Mouse (Mus musculus) stomach, embryonic 15.5 days (tissue): Measurements from ENCODE around the gene Hesx1. TPM values are rescaled to one million over a fixed set of nuclear protein-coding genes. Genes with fewer than 3 reads are reported as not detected.

Experiments used
- ATAC-seq: fragments of 200-750 bp; cut with Nextera tagmentation; 2 replicates; pipeline ENCODE4 v1.8.0; 2017; ENCODE audit warnings: low read depth, moderate number of reproducible peaks, moderate TSS enrichment; ENCODE audit not compliant: insufficient read depth, low FRiP score
- H3K27ac ChIP-seq: fragments of 300-500 bp; sonication (generic); 2 replicates; pipeline ENCODE4 v1.5.1; 2015; ENCODE audit warnings: mild to moderate bottlenecking, inconsistent platforms
- H3K27me3 ChIP-seq: fragments of 300-500 bp; sonication (generic); replicated peaks from 2 replicates; pipeline ENCODE4 v1.6.1; 2015; ENCODE audit warnings: inconsistent platforms
- H3K36me3 ChIP-seq: fragments of 300-500 bp; sonication (generic); 2 replicates; pipeline ENCODE4 v1.6.1; 2015; ENCODE audit warnings: inconsistent platforms
- H3K4me1 ChIP-seq: fragments of 300-500 bp; sonication (generic); 2 replicates; pipeline ENCODE4 v1.6.1; 2015; ENCODE audit warnings: inconsistent platforms
- H3K4me2 ChIP-seq: fragments of 300-500 bp; sonication (generic); 2 replicates; pipeline ENCODE4 v1.6.1; 2015; ENCODE audit warnings: mild to moderate bottlenecking, inconsistent platforms
- H3K4me3 ChIP-seq: fragments of 300-500 bp; sonication (generic); replicated peaks from 2 replicates; pipeline ENCODE4 v1.5.1; 2015; ENCODE audit warnings: inconsistent platforms
- H3K9ac ChIP-seq: fragments of 300-500 bp; sonication (generic); 2 replicates; pipeline ENCODE4 v1.6.1; 2015; ENCODE audit warnings: inconsistent platforms
- H3K9me3 ChIP-seq: fragments of 300-500 bp; sonication (generic); 2 replicates; pipeline ENCODE4 v1.6.1; 2016; ENCODE audit warnings: inconsistent platforms
- WGBS: fragments of 180-500 bp; shearing (Covaris S2); methylation state at CpG from one replicate; pipeline ENCODE4 v1.1.7; 2015; 5-methylcytosine and 5-hydroxymethylcytosine counted together
- polyA plus RNA-seq: library from polyadenylated mRNA; unstranded; fragments of >200 nt; fragmentation: Nextera tagmentation; extraction: Ambion mirVana; gene quantifications from 2 replicates; pipeline ENCODE4 v1.2.1, GENCODE M21; 2015

The Hesx1 gene
- polyA plus RNA-seq, 1 experiment from 2014 or later = 0.90 TPM

GRCm38 (mm10) chr14:26981021-26981420 is 13.2 kb upstream of the Hesx1 start:
- H3K9ac ChIP-seq = no peak overlapping the region
- H3K4me3 ChIP-seq = no peak overlapping the region
- H3K27me3 ChIP-seq = no peaks in the 10 kb centered on the region
- no peaks in the 10 kb centered on the region for H3K36me3 ChIP-seq
- WGBS = 97% methylated on average over 8 of the region's 8 CpGs
- no peak for ATAC-seq
- H3K27ac ChIP-seq = no peak overlapping the region
- H3K9me3 ChIP-seq = no peaks in the 10 kb centered on the region
- no peaks in the 10 kb centered on the region for H3K4me1 ChIP-seq
- no peak overlapping the region for H3K4me2 ChIP-seq

GRCm38 (mm10) chr14:26981494-26982149 is 12.6 kb upstream of the Hesx1 start:
- Histone ChIP-seq H3K4me3 (no peak overlapping the region), H3K4me2 (no peak overlapping the region), H3K9me3 (no peaks in the 10 kb centered on the region), H3K27me3 (no peaks in the 10 kb centered on the region), H3K4me1 (no peaks in the 10 kb centered on the region), H3K36me3 (no peaks in the 10 kb centered on the region), H3K27ac (no peak overlapping the region), H3K9ac (no peak overlapping the region)
- WGBS = 58% methylated on average over 5 of the region's 5 CpGs
- ATAC-seq = no peak

- H3K27ac ChIP-seq = no peak overlapping the region
- H3K36me3 ChIP-seq = no peaks in the 10 kb centered on the region
- WGBS = 68% methylated on average over 5 of the region's 5 CpGs
- ATAC-seq = no peak
- no peak overlapping the region for H3K4me3 ChIP-seq
- no peak overlapping the region for H3K4me2 ChIP-seq
- no peaks in the 10 kb centered on the region for H3K4me1 ChIP-seq
- no peak overlapping the region for H3K9ac ChIP-seq
- H3K9me3 ChIP-seq = no peaks in the 10 kb centered on the region
- H3K27me3 ChIP-seq = no peaks in the 10 kb centered on the region
These were observed 12.1 kb upstream of the Hesx1 start for GRCm38 (mm10) chr14:26982150-26982530.

- no peaks in the 10 kb centered on the region for H3K4me1 ChIP-seq
- 68% methylated on average over 2 of the region's 2 CpGs for WGBS
- H3K4me3 ChIP-seq = no peak overlapping the region
- H3K36me3 ChIP-seq = no peaks in the 10 kb centered on the region
- H3K9me3 ChIP-seq = no peaks in the 10 kb centered on the region
- H3K9ac ChIP-seq = no peak overlapping the region
- no peak overlapping the region for H3K27ac ChIP-seq
- H3K27me3 ChIP-seq = no peaks in the 10 kb centered on the region
- no peak for ATAC-seq
- no peak overlapping the region for H3K4me2 ChIP-seq
These were observed 5.5 kb upstream of the Hesx1 start for GRCm38 (mm10) chr14:26988694-26989093.

- no peak for ATAC-seq
- Histone ChIP-seq H3K27me3 (no peaks in the 10 kb centered on the region), H3K9me3 (no peaks in the 10 kb centered on the region), H3K36me3 (no peaks in the 10 kb centered on the region), H3K4me1 (peaks cover 4% of the 10 kb centered on the region; the same call in 1 of the 2 replicates), H3K4me3 (no peak overlapping the region), H3K4me2 (no peak overlapping the region), H3K9ac (no peak overlapping the region), H3K27ac (no peak overlapping the region)
- 74% methylated on average over 18 of the region's 18 CpGs for WGBS
These were observed 2.6 kb upstream of the Hesx1 start for GRCm38 (mm10) chr14:26991622-26992021.

GRCm38 (mm10) chr14:26993427-26993826 is 789 bp upstream of the Hesx1 start:
- 49% methylated on average over 3 of the region's 3 CpGs for WGBS
- H3K36me3 ChIP-seq = no peaks in the 10 kb centered on the region
- no peak overlapping the region for H3K27ac ChIP-seq
- no peak overlapping the region for H3K9ac ChIP-seq
- no peaks in the 10 kb centered on the region for H3K27me3 ChIP-seq
- H3K4me2 ChIP-seq = no peak overlapping the region
- H3K4me3 ChIP-seq = no peak overlapping the region
- no peak for ATAC-seq
- peaks cover 4% of the 10 kb centered on the region; the same call in 1 of the 2 replicates for H3K4me1 ChIP-seq
- no peaks in the 10 kb centered on the region for H3K9me3 ChIP-seq

GRCm38 (mm10) chr14:26996257-26996656 is 2.0 kb downstream of the Hesx1 start:
- Histone ChIP-seq H3K9me3 (no peaks in the 10 kb centered on the region), H3K4me1 (peaks cover 4% of the 10 kb centered on the region; the same call in 1 of the 2 replicates), H3K27me3 (no peaks in the 10 kb centered on the region), H3K9ac (no peak overlapping the region), H3K4me2 (no peak overlapping the region), H3K4me3 (no peak overlapping the region), H3K36me3 (no peaks in the 10 kb centered on the region), H3K27ac (no peak overlapping the region)
- ATAC-seq = no peak

- H3K9me3 ChIP-seq = no peaks in the 10 kb centered on the region
- H3K36me3 ChIP-seq = no peaks in the 10 kb centered on the region
- ATAC-seq = no peak
- H3K9ac ChIP-seq = no peak overlapping the region
- H3K4me2 ChIP-seq = no peak overlapping the region
- H3K4me1 ChIP-seq = no peaks in the 10 kb centered on the region
- 7% methylated on average over 11 of the region's 11 CpGs for WGBS
- no peaks in the 10 kb centered on the region for H3K27me3 ChIP-seq
- H3K4me3 ChIP-seq = no peak overlapping the region
- no peak overlapping the region for H3K27ac ChIP-seq
These were observed 6.2 kb downstream of the Hesx1 start for GRCm38 (mm10) chr14:27000386-27000785.

GRCm38 (mm10) chr14:27004906-27005305 is 10.7 kb downstream of the Hesx1 start:
- Histone ChIP-seq H3K9me3 (no peaks in the 10 kb centered on the region), H3K4me2 (no peak overlapping the region), H3K27ac (no peak overlapping the region), H3K27me3 (no peaks in the 10 kb centered on the region), H3K36me3 (no peaks in the 10 kb centered on the region), H3K9ac (no peak overlapping the region), H3K4me3 (no peak overlapping the region), H3K4me1 (no peaks in the 10 kb centered on the region)
- no peak for ATAC-seq
- 59% methylated on average over 7 of the region's 7 CpGs for WGBS

GRCm38 (mm10) chr14:27005937-27006336 is 11.7 kb downstream of the Hesx1 start:
- Histone ChIP-seq H3K4me2 (no peak overlapping the region), H3K27me3 (no peaks in the 10 kb centered on the region), H3K27ac (no peak overlapping the region), H3K9me3 (no peaks in the 10 kb centered on the region), H3K4me1 (no peaks in the 10 kb centered on the region), H3K4me3 (no peak overlapping the region), H3K36me3 (no peaks in the 10 kb centered on the region), H3K9ac (no peak overlapping the region)
- ATAC-seq = no peak
- WGBS = 37% methylated on average over 6 of the region's 6 CpGs

- no peaks in the 10 kb centered on the region for H3K36me3 ChIP-seq
- no peaks in the 10 kb centered on the region for H3K9me3 ChIP-seq
- H3K4me2 ChIP-seq = no peak overlapping the region
- no peak overlapping the region for H3K27ac ChIP-seq
- WGBS = 77% methylated on average over 5 of the region's 5 CpGs
- H3K4me1 ChIP-seq = no peaks in the 10 kb centered on the region
- no peak for ATAC-seq
- no peak overlapping the region for H3K9ac ChIP-seq
- no peak overlapping the region for H3K4me3 ChIP-seq
- no peaks in the 10 kb centered on the region for H3K27me3 ChIP-seq
These were observed 17.3 kb downstream of the Hesx1 start for GRCm38 (mm10) chr14:27011561-27011960.

GRCm38 (mm10) chr14:27013658-27014057 is 19.4 kb downstream of the Hesx1 start:
- no peaks in the 10 kb centered on the region for H3K9me3 ChIP-seq
- H3K9ac ChIP-seq = no peak overlapping the region
- WGBS = 34% methylated on average over 4 of the region's 4 CpGs
- no peak overlapping the region for H3K4me2 ChIP-seq
- no peak overlapping the region for H3K27ac ChIP-seq
- no peaks in the 10 kb centered on the region for H3K36me3 ChIP-seq
- no peak for ATAC-seq
- no peaks in the 10 kb centered on the region for H3K27me3 ChIP-seq
- H3K4me1 ChIP-seq = no peaks in the 10 kb centered on the region
- H3K4me3 ChIP-seq = no peak overlapping the region

GRCm38 (mm10) chr14:27017936-27018335 is 23.7 kb downstream of the Hesx1 start:
- Histone ChIP-seq H3K27me3 (no peaks in the 10 kb centered on the region), H3K9ac (no peak overlapping the region), H3K4me2 (no peak overlapping the region), H3K27ac (no peak overlapping the region), H3K9me3 (no peaks in the 10 kb centered on the region), H3K4me3 (no peak overlapping the region), H3K4me1 (no peaks in the 10 kb centered on the region), H3K36me3 (no peaks in the 10 kb centered on the region)
- ATAC-seq = no peak
- WGBS = 84% methylated on average over 2 of the region's 2 CpGs
